Mouse (Mus musculus): ENCODE data around the gene Arl6ip5. TPM values are rescaled to one million over a fixed set of nuclear protein-coding genes. Genes with fewer than 3 reads are reported as not detected.

Arl6ip5 gene
- polyA plus RNA-seq, 1 experiment, result 25.3 TPM

GRCm38 (mm10) chr6:97267132-97267531 lies 56.6 kb downstream of the Arl6ip5 start:
- peaks cover 7% of the 10 kb centered on the region for H3K27me3 ChIP-seq (replicated peaks)
- TF ChIP-seq GATA1 (IDR thresholded peaks at IDR 0.05; ENCODE audit: borderline replicate concordance, low read length) (no peak), FLI1 (IDR thresholded peaks at IDR 0.05; ENCODE audit: low read length) (no peak)
- no peaks in the 10 kb centered on the region for H3K36me3 ChIP-seq (replicated peaks; ENCODE audit: low read length)
- no peaks in the 10 kb centered on the region for H3K9me3 ChIP-seq
- H3K4me1 ChIP-seq, result peaks cover 14% of the 10 kb centered on the region; the same call in 1 of the 2 replicates
- no peak overlapping the region for H3K4me3 ChIP-seq (replicated peaks)

- Histone ChIP-seq H3K4me3 (replicated peaks) (no peak overlapping the region), H3K4me1 (peaks cover 27% of the 10 kb centered on the region), H3K27me3 (replicated peaks) (peaks cover 7% of the 10 kb centered on the region), H3K36me3 (replicated peaks; ENCODE audit: low read length) (no peaks in the 10 kb centered on the region), H3K9me3 (no peaks in the 10 kb centered on the region)
- no peak for TF ChIP-seq GATA1 (IDR thresholded peaks at IDR 0.05; ENCODE audit: borderline replicate concordance, low read length)
- no peak for TF ChIP-seq FLI1 (IDR thresholded peaks at IDR 0.05; ENCODE audit: low read length)
Observed at GRCm38 (mm10) chr6:97269596-97269995, 59.1 kb downstream of the Arl6ip5 start.

- Histone ChIP-seq H3K4me1 (peaks cover 34% of the 10 kb centered on the region), H3K9me3 (no peaks in the 10 kb centered on the region), H3K4me3 (replicated peaks) (no peak overlapping the region), H3K27me3 (replicated peaks) (peaks cover 3% of the 10 kb centered on the region), H3K36me3 (replicated peaks; ENCODE audit: low read length) (no peaks in the 10 kb centered on the region)
- no peak for TF ChIP-seq GATA1 (IDR thresholded peaks at IDR 0.05; ENCODE audit: borderline replicate concordance, low read length)
- TF ChIP-seq FLI1 (IDR thresholded peaks at IDR 0.05; ENCODE audit: low read length), result no peak
Observed at GRCm38 (mm10) chr6:97272349-97272748, 61.9 kb downstream of the Arl6ip5 start.

- Histone ChIP-seq H3K27me3 (replicated peaks) (peaks cover 3% of the 10 kb centered on the region), H3K9me3 (no peaks in the 10 kb centered on the region), H3K4me3 (replicated peaks) (peak overlapping the region; percentile 46), H3K36me3 (replicated peaks; ENCODE audit: low read length) (no peaks in the 10 kb centered on the region), H3K4me1 (peaks cover 42% of the 10 kb centered on the region)
- TF ChIP-seq GATA1 (IDR thresholded peaks at IDR 0.05; ENCODE audit: borderline replicate concordance, low read length), result no peak
- no peak for TF ChIP-seq FLI1 (IDR thresholded peaks at IDR 0.05; ENCODE audit: low read length)
Observed at GRCm38 (mm10) chr6:97273058-97273710, 62.7 kb downstream of the Arl6ip5 start.

- TF ChIP-seq GATA1 (IDR thresholded peaks at IDR 0.05; ENCODE audit: borderline replicate concordance, low read length) (no peak), FLI1 (IDR thresholded peaks at IDR 0.05; ENCODE audit: low read length) (no peak)
- Histone ChIP-seq H3K9me3 (no peaks in the 10 kb centered on the region), H3K4me1 (peaks cover 48% of the 10 kb centered on the region), H3K4me3 (replicated peaks) (no peak overlapping the region), H3K27me3 (replicated peaks) (peaks cover 3% of the 10 kb centered on the region), H3K36me3 (replicated peaks; ENCODE audit: low read length) (no peaks in the 10 kb centered on the region)
Observed at GRCm38 (mm10) chr6:97273777-97274176, 63.3 kb downstream of the Arl6ip5 start.

GRCm38 (mm10) chr6:97275760-97276159 lies 65.3 kb downstream of the Arl6ip5 start:
- no peaks in the 10 kb centered on the region for H3K9me3 ChIP-seq
- H3K4me1 ChIP-seq, result peaks cover 63% of the 10 kb centered on the region
- H3K27me3 ChIP-seq (replicated peaks), result no peaks in the 10 kb centered on the region
- TF ChIP-seq GATA1 (IDR thresholded peaks at IDR 0.05; ENCODE audit: borderline replicate concordance, low read length), result no peak
- no peak for TF ChIP-seq FLI1 (IDR thresholded peaks at IDR 0.05; ENCODE audit: low read length)
- H3K36me3 ChIP-seq (replicated peaks; ENCODE audit: low read length), result no peaks in the 10 kb centered on the region
- H3K4me3 ChIP-seq (replicated peaks), result no peak overlapping the region

GRCm38 (mm10) chr6:97276366-97276765 lies 65.9 kb downstream of the Arl6ip5 start:
- Histone ChIP-seq H3K36me3 (replicated peaks; ENCODE audit: low read length) (no peaks in the 10 kb centered on the region), H3K9me3 (no peaks in the 10 kb centered on the region), H3K27me3 (replicated peaks) (no peaks in the 10 kb centered on the region), H3K4me3 (replicated peaks) (no peak overlapping the region), H3K4me1 (peaks cover 59% of the 10 kb centered on the region)
- no peak for TF ChIP-seq FLI1 (IDR thresholded peaks at IDR 0.05; ENCODE audit: low read length)
- no peak for TF ChIP-seq GATA1 (IDR thresholded peaks at IDR 0.05; ENCODE audit: borderline replicate concordance, low read length)

- no peaks in the 10 kb centered on the region for H3K27me3 ChIP-seq (replicated peaks)
- no peak for TF ChIP-seq GATA1 (IDR thresholded peaks at IDR 0.05; ENCODE audit: borderline replicate concordance, low read length)
- no peak for TF ChIP-seq FLI1 (IDR thresholded peaks at IDR 0.05; ENCODE audit: low read length)
- no peaks in the 10 kb centered on the region for H3K36me3 ChIP-seq (replicated peaks; ENCODE audit: low read length)
- no peaks in the 10 kb centered on the region for H3K9me3 ChIP-seq
- peak overlapping the region; percentile 76 for H3K4me3 ChIP-seq (replicated peaks)
- peaks cover 59% of the 10 kb centered on the region for H3K4me1 ChIP-seq
Observed at GRCm38 (mm10) chr6:97276890-97277497, 66.5 kb downstream of the Arl6ip5 start.

- Histone ChIP-seq H3K4me3 (replicated peaks) (peak overlapping the region; percentile 88), H3K27me3 (replicated peaks) (no peaks in the 10 kb centered on the region), H3K9me3 (no peaks in the 10 kb centered on the region), H3K36me3 (replicated peaks; ENCODE audit: low read length) (no peaks in the 10 kb centered on the region), H3K4me1 (peaks cover 56% of the 10 kb centered on the region)
- TF ChIP-seq FLI1 (IDR thresholded peaks at IDR 0.05; ENCODE audit: low read length), result no peak
- TF ChIP-seq GATA1 (IDR thresholded peaks at IDR 0.05; ENCODE audit: borderline replicate concordance, low read length), result no peak
Observed at GRCm38 (mm10) chr6:97278014-97278787, 67.7 kb downstream of the Arl6ip5 start.

GRCm38 (mm10) chr6:97278878-97279277 lies 68.4 kb downstream of the Arl6ip5 start:
- Histone ChIP-seq H3K4me1 (peaks cover 53% of the 10 kb centered on the region), H3K4me3 (replicated peaks) (no peak overlapping the region), H3K36me3 (replicated peaks; ENCODE audit: low read length) (peaks cover 3% of the 10 kb centered on the region), H3K9me3 (no peaks in the 10 kb centered on the region), H3K27me3 (replicated peaks) (no peaks in the 10 kb centered on the region)
- no peak for TF ChIP-seq GATA1 (IDR thresholded peaks at IDR 0.05; ENCODE audit: borderline replicate concordance, low read length)
- no peak for TF ChIP-seq FLI1 (IDR thresholded peaks at IDR 0.05; ENCODE audit: low read length)

Other genes starting within 250 kb of the Arl6ip5 start
- gene Fam19a4, start 150.3 kb upstream of the Arl6ip5 start, polyA plus RNA-seq (2012; ENCODE audit: insufficient read depth, low replicate concordance), result not detected in 2 replicates
- 0.21 TPM in 1 of 2 replicates, not detected in the other for gene Eogt, start 61.5 kb upstream of the Arl6ip5 start, polyA plus RNA-seq (2012; ENCODE audit: insufficient read depth, low replicate concordance)
- gene Tmf1, start 31.6 kb upstream of the Arl6ip5 start, polyA plus RNA-seq (2012; ENCODE audit: insufficient read depth, low replicate concordance), result 0.52 and 2.5 TPM in 2 replicates
- gene Uba3, start 5.0 kb upstream of the Arl6ip5 start, polyA plus RNA-seq (2012; ENCODE audit: insufficient read depth, low replicate concordance), result 4.7 and 9.4 TPM in 2 replicates
- not detected in 2 replicates for gene Lmod3, start 42.1 kb downstream of the Arl6ip5 start, polyA plus RNA-seq (2012; ENCODE audit: insufficient read depth, low replicate concordance)